Mouse (Mus musculus) ES-Bruce4 (cell line): ENCODE measurements around the gene Slc5a4a.

Source experiments
- CTCF ChIP-seq: IDR thresholded peaks from one replicate; pipeline ENCODE4 v1.8.1; 2011; ENCODE audit warnings: low read depth, low read length
- EP300 ChIP-seq: IDR thresholded peaks from 2 replicates; pipeline ENCODE4 v1.6.1; 2011; ENCODE audit warnings: low read depth, low read length; ENCODE audit not compliant: insufficient read depth
- POLR2A ChIP-seq: IDR thresholded peaks from one replicate; pipeline ENCODE4 v1.8.1; 2011; ENCODE audit warnings: low read length; ENCODE audit not compliant: insufficient read depth

- TF ChIP-seq POLR2A (no peak), EP300 (no peak), CTCF (no peak)
Observed at GRCm38 (mm10) chr10:76201978-76202377, 54.7 kb downstream of the Slc5a4a start.
